Mouse (Mus musculus) spleen, adult 2 months (tissue): ENCODE results near the gene Cd300e. TPM values are rescaled to one million over a fixed set of nuclear protein-coding genes. Genes with fewer than 3 reads are reported as not detected.

Source experiments
- DNase-seq, 2 experiments: peaks; one replicate each; pipeline versions ENCODE4 v3.0.0 to v3.0.0-alpha.2; 2012 to 2021; ENCODE audit warnings: low spot score in 2 of 2, low read depth in 1 of 2
- H3K27ac ChIP-seq: fragments of 200-500 bp; 2 replicates; pipeline ENCODE4 v1.5.1; 2012; ENCODE audit warnings: low read length, inconsistent platforms; ENCODE audit not compliant: insufficient read depth
- H3K27me3 ChIP-seq: fragments of 200-500 bp; 2 replicates; pipeline ENCODE4 v1.6.1; 2012; ENCODE audit warnings: mild to moderate bottlenecking, moderate library complexity, low read length, inconsistent platforms; ENCODE audit not compliant: control insufficient read depth, insufficient read depth
- H3K36me3 ChIP-seq: fragments of 200-500 bp; 2 replicates; pipeline ENCODE4 v1.6.1; 2012; ENCODE audit warnings: mild to moderate bottlenecking, low read length, inconsistent platforms; ENCODE audit not compliant: control insufficient read depth, insufficient read depth
- H3K4me1 ChIP-seq: fragments of 200-500 bp; 2 replicates; pipeline ENCODE4 v1.6.1; 2011; ENCODE audit warnings: inconsistent platforms; ENCODE audit not compliant: control insufficient read depth, insufficient read depth, insufficient read length
- H3K4me3 ChIP-seq: fragments of 200-500 bp; 2 replicates; pipeline ENCODE4 v1.5.1; 2011; ENCODE audit warnings: mild to moderate bottlenecking, inconsistent platforms; ENCODE audit not compliant: insufficient read depth, insufficient read length; ENCODE audit errors: extremely low read depth
- CTCF ChIP-seq: fragments of 200-500 bp; IDR thresholded peaks from 2 replicates; pipeline ENCODE4 v1.5.1; 2011; ENCODE audit warnings: mild to moderate bottlenecking, inconsistent platforms; ENCODE audit not compliant: insufficient read depth, insufficient read length, insufficient replicate concordance; ENCODE audit errors: extremely low read depth
- POLR2A ChIP-seq: fragments of 200-500 bp; IDR thresholded peaks from 2 replicates; pipeline ENCODE4 v1.6.1; 2011; ENCODE audit warnings: low read depth, low read length, inconsistent platforms
- WGBS: fragments of 180-500 bp; shearing (Covaris S2); methylation state at CpG from one replicate; pipeline ENCODE4 v1.1.7; 2018; 5-methylcytosine and 5-hydroxymethylcytosine counted together
- polyA plus RNA-seq: library from polyadenylated mRNA; depleted of rRNA; stranded (reverse); fragments of >200 nt; gene quantifications from 2 replicates; pipeline ENCODE4 v1.2.3, GENCODE M21; 2012

Gene Cd300e
- polyA plus RNA-seq, 1 experiment: 4.7 TPM

DNA sequence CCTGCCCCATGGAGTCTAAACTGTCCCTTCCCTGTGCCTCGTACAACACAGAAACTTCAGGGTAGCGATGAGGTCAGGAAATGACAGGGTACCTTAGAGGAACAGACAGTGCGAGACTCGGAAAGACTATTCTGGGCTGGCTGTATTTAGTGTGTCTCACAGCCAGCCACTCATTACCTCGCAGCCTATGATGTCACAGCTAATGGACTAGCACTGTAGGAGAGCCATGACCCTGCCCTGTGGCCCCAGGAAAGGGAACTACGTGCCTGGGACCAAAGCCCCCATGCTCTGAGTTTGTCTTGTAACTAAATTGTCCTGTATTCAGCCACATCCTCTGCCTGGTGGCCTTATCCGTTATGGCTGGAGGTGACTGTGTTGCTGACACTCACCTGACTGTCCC, 13.4 kb upstream of the Cd300e start:
- Histone ChIP-seq H3K27me3 (no peaks in the 10 kb centered on the region), H3K4me1 (no peaks in the 10 kb centered on the region; the same call in 1 of the 2 replicates), H3K27ac (no peak overlapping the region), H3K4me3 (no peak overlapping the region), H3K36me3 (no peaks in the 10 kb centered on the region)
- no peak for DNase-seq
- TF ChIP-seq CTCF (no peak), POLR2A (no peak)
- 54% methylated on average over 7 of the region's 7 CpGs for WGBS

DNA sequence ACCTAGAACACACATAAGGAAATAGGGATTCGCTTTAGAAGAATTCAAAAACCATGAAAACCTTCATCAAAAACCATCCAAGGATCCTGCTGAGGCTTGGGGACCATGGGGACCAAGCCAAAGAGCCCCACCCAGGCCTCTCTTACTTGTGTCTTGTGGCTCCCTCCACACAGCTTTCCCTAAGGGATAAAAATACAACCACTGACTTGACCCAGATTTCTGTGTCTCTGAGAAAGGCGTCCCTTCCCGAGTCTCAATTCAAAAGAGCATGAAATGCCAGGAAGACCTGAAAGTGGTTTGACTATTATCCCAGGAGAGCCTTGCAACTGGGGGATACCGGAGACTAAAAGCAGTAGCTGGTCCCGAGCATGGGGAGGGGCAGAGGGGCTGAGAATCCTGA, 11.0 kb upstream of the Cd300e start:
- H3K4me1 ChIP-seq: no peaks in the 10 kb centered on the region; the same call in 1 of the 2 replicates
- TF ChIP-seq POLR2A: no peak
- TF ChIP-seq CTCF: no peak
- H3K27me3 ChIP-seq: no peaks in the 10 kb centered on the region
- DNase-seq: no peak
- H3K27ac ChIP-seq: no peak overlapping the region
- WGBS: 80% methylated on average over 5 of the region's 5 CpGs
- H3K4me3 ChIP-seq: no peak overlapping the region
- H3K36me3 ChIP-seq: no peaks in the 10 kb centered on the region

DNA sequence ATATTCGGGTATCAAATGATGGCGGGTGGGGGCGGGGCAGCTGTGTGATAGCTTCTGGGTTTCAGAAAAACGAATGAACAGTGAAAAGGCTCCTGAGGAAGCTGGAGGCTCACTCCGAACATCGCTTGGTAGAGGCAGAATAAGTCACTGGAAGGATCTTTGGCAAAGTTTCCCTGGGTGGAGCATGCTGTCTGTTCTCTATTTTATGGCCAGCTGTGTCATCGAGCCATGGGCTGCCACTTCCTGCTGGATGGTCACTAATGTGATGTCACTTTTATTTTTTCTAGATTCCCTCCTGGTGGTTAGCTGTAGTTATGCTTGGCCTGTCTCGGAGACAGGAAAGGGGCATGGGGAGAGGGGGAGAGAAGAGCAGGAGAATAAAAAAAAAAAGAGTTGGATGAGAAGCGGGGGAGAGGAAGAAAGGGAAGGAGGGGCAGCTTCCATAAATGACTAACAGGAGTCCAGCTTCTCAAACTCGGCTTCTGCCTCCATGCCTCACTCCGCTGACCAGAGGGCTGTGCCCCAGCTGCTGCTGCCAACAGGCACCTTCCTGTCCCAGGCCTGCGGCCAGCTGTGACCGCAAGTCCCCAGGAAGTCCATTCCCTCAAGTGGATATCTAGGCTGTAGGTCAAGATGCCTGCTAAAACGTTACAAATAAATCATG, 9.8 kb upstream of the Cd300e start:
- Histone ChIP-seq H3K36me3 (no peaks in the 10 kb centered on the region), H3K27me3 (no peaks in the 10 kb centered on the region), H3K4me1 (no peaks in the 10 kb centered on the region; the same call in 1 of the 2 replicates), H3K27ac (no peak overlapping the region), H3K4me3 (no peak overlapping the region)
- TF ChIP-seq CTCF: no peak
- TF ChIP-seq POLR2A: no peak
- DNase-seq: no peak
- 12% methylated on average over 14 of the region's 14 CpGs for WGBS

GRCm38 (mm10) chr11:115071015-115071551, 9.1 kb upstream of the Cd300e start:
- TF ChIP-seq CTCF: no peak
- no peak for TF ChIP-seq POLR2A
- Histone ChIP-seq H3K27ac (no peak overlapping the region), H3K4me3 (no peak overlapping the region), H3K27me3 (no peaks in the 10 kb centered on the region), H3K36me3 (no peaks in the 10 kb centered on the region), H3K4me1 (no peaks in the 10 kb centered on the region; the same call in 1 of the 2 replicates)
- WGBS: 37% methylated on average over 9 of the region's 9 CpGs
- DNase-seq: no peak

DNA sequence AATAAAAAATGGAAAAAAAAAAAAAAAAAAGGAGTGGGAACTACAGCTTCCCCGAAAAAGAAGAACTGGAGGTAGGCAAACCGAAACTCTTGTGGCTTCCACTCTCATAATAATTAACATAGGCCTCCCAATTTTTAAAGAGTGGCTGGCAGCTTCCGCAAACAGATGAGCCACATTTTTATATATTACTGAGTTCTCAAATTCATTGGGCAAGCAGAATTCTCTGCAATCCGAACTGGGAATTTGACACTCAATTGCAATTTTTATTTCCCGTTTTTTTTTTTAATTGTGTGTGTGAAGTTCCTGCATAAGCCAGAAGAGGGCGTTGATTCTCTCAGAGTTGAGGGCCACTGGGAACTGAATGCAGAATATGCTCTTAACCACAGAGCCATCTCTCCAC, 4.8 kb upstream of the Cd300e start:
- Histone ChIP-seq H3K27ac (no peak overlapping the region), H3K4me3 (no peak overlapping the region), H3K27me3 (no peaks in the 10 kb centered on the region), H3K4me1 (no peaks in the 10 kb centered on the region; the same call in 1 of the 2 replicates), H3K36me3 (no peaks in the 10 kb centered on the region)
- no peak for TF ChIP-seq POLR2A
- DNase-seq: no peak
- whole genome bisulfite sequencing: 18% methylated on average over 6 of the region's 6 CpGs

DNA sequence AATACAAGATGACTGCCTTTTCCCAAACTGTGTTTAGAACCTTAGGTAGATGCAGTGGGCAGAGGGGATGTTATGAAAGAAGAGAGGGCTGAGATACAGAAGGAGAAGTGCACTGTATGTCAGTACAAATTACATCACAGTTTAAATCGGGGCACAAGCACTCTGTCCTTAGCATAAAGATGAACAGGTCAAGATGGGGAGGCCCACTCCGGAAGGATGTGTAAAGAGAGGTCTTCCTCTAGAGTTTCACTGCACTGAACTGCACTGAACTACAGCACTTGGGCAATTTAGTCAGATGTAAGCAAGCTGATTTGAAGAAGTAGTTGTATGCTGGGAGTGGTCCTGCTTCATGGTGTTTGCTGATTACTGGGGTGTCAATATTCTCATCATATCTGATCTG, 2.2 kb downstream of the Cd300e start:
- H3K4me1 ChIP-seq: no peaks in the 10 kb centered on the region
- no peak for TF ChIP-seq CTCF
- TF ChIP-seq POLR2A: no peak
- no peaks in the 10 kb centered on the region for H3K36me3 ChIP-seq
- H3K4me3 ChIP-seq: no peak overlapping the region
- H3K27ac ChIP-seq: no peak overlapping the region
- WGBS: 61% methylated on average over 2 of the region's 2 CpGs
- DNase-seq: no peak
- no peaks in the 10 kb centered on the region for H3K27me3 ChIP-seq

DNA sequence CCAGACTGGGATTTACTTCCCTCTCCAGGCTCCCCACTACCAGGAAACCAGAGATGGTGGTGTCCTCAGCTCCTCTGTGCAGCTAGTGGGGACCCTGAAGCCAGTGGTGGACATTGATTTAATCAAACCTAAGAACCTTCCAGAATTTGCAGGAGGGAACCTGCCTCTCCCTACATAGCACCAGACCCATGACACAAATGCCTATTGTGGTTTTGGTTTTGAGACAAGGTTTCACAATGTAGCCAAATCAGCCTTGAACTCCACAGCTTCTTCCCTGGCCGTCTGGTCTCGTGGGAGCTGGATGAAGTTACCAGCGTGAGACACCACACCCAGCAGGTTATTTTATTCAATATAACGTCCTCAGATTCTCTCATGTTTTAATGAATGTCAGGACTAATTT, 3.3 kb downstream of the Cd300e start:
- no peaks in the 10 kb centered on the region for H3K36me3 ChIP-seq
- 65% methylated on average over 4 of the region's 4 CpGs for WGBS

More for the DNA sequence above, 3.3 kb downstream of the Cd300e start:
- no peak for DNase-seq
- no peaks in the 10 kb centered on the region for H3K27me3 ChIP-seq
- TF ChIP-seq CTCF (no peak), POLR2A (no peak)
- H3K4me3 ChIP-seq: no peak overlapping the region
- no peaks in the 10 kb centered on the region for H3K4me1 ChIP-seq
- H3K27ac ChIP-seq: no peak overlapping the region
